In genomic region chr1:190526634-190527033, GRCm38 (mm10) we compare ENCODE assay signal across 20 mouse cellular contexts.
DNase-seq lines count a peak whose midpoint lies in the region; ATAC-seq lines count a peak whose summit lies in the region.
"Had no signal": no experiment of that assay in that cellular context is flagged by ENCODE, and none has a peak within 500 bp of the region (broad histone marks: within the 10 kb centered on the region; RNA-seq: fewer than 3 reads in every experiment).

No protein-coding gene starts in this region.

- H3K4me1 ChIP-seq in heart, embryonic 12.5 days (replicated peaks), result peaks cover 21% of the 10 kb centered on the region
- peaks cover 6% of the 10 kb centered on the region; the same call in 1 of the 2 replicates for H3K4me1 ChIP-seq in midbrain, embryonic 10.5 days
- H3K4me1 ChIP-seq in midbrain, embryonic 16.5 days (ENCODE audit: control insufficient read depth, insufficient read depth, low read length), result 0 out of 2 replicates have a peak, but pooled peaks cover 2% of the 10 kb centered on the region
- peaks cover 12% of the 10 kb centered on the region; the same call in 1 of the 2 replicates for H3K4me1 ChIP-seq in intestine, embryonic 16.5 days (ENCODE audit: control insufficient read depth, insufficient read depth, low read length)
- peaks cover 16% of the 10 kb centered on the region for H3K4me1 ChIP-seq in stomach, embryonic 16.5 days (ENCODE audit: control insufficient read depth, insufficient read depth, low read length)
- H3K4me1 ChIP-seq: forebrain, embryonic 13.5 days; hindbrain, embryonic 15.5 days had no signal

- peaks cover 9% of the 10 kb centered on the region; the same call in 1 of the 2 replicates for H3K27me3 ChIP-seq in heart, embryonic 12.5 days (replicated peaks)
- peaks cover 31% of the 10 kb centered on the region for H3K27me3 ChIP-seq in midbrain, embryonic 10.5 days (ENCODE audit: low read depth, poor library complexity, severe bottlenecking)
- H3K27me3 ChIP-seq in midbrain, embryonic 16.5 days (ENCODE audit: control insufficient read depth, insufficient read depth, low read depth, low read length), result no peaks in the 10 kb centered on the region
- no peaks in the 10 kb centered on the region for H3K27me3 ChIP-seq in intestine, embryonic 16.5 days (replicated peaks; ENCODE audit: control insufficient read depth, insufficient read depth, low read length)
- 0 out of 2 replicates have a peak, but pooled peaks cover 4% of the 10 kb centered on the region for H3K27me3 ChIP-seq in stomach, embryonic 16.5 days (ENCODE audit: control insufficient read depth, insufficient read depth, low read length)
- H3K27me3 ChIP-seq: hindbrain, embryonic 15.5 days had no signal

- H3K36me3 ChIP-seq in heart, embryonic 12.5 days, result no peaks in the 10 kb centered on the region
- no peaks in the 10 kb centered on the region for H3K36me3 ChIP-seq in midbrain, embryonic 10.5 days
- H3K36me3 ChIP-seq in midbrain, embryonic 16.5 days (ENCODE audit: control insufficient read depth, insufficient read depth, low read length), result no peaks in the 10 kb centered on the region
- H3K36me3 ChIP-seq in intestine, embryonic 16.5 days (ENCODE audit: control insufficient read depth, insufficient read depth, low read length), result no peaks in the 10 kb centered on the region
- H3K36me3 ChIP-seq in stomach, embryonic 16.5 days (ENCODE audit: control insufficient read depth, insufficient read depth, low read length), result no peaks in the 10 kb centered on the region
- H3K36me3 ChIP-seq: forebrain, embryonic 10.5 days; G1E; hindbrain, embryonic 12.5 days; hindbrain, embryonic 15.5 days had no signal

- no peaks in the 10 kb centered on the region; the same call in 1 of the 2 replicates for H3K9me3 ChIP-seq in heart, embryonic 12.5 days (replicated peaks)
- H3K9me3 ChIP-seq in midbrain, embryonic 10.5 days (replicated peaks), result no peaks in the 10 kb centered on the region
- no peaks in the 10 kb centered on the region for H3K9me3 ChIP-seq in midbrain, embryonic 16.5 days (replicated peaks; ENCODE audit: control insufficient read depth, low read length, poor library complexity, severe bottlenecking)
- H3K9me3 ChIP-seq in intestine, embryonic 16.5 days (ENCODE audit: control insufficient read depth, low read length), result no peaks in the 10 kb centered on the region
- H3K9me3 ChIP-seq in stomach, embryonic 16.5 days (replicated peaks; ENCODE audit: control insufficient read depth, low read length), result no peaks in the 10 kb centered on the region
- H3K9me3 ChIP-seq: forebrain, embryonic 10.5 days; forebrain, embryonic 13.5 days; hindbrain, embryonic 12.5 days; hindbrain, embryonic 15.5 days had no signal

- H3K4me2 ChIP-seq in heart, embryonic 12.5 days, result no peak overlapping the region
- no peak overlapping the region for H3K4me2 ChIP-seq in midbrain, embryonic 16.5 days (ENCODE audit: low read length)
- no peak overlapping the region for H3K4me2 ChIP-seq in intestine, embryonic 16.5 days (ENCODE audit: low read depth, low read length)
- H3K4me2 ChIP-seq in stomach, embryonic 16.5 days (ENCODE audit: low read depth, low read length), result no peak overlapping the region
- H3K4me2 ChIP-seq: forebrain, embryonic 13.5 days; hindbrain, embryonic 12.5 days; hindbrain, embryonic 15.5 days had no signal

- no peak overlapping the region for H3K9ac ChIP-seq in heart, embryonic 12.5 days
- no peak overlapping the region for H3K9ac ChIP-seq in midbrain, embryonic 16.5 days (ENCODE audit: low read depth, low read length)
- H3K9ac ChIP-seq in intestine, embryonic 16.5 days (ENCODE audit: low read depth, low read length), result no peak overlapping the region
- H3K9ac ChIP-seq in stomach, embryonic 16.5 days (ENCODE audit: low read length), result no peak overlapping the region
- H3K9ac ChIP-seq: forebrain, embryonic 13.5 days; hindbrain, embryonic 12.5 days; hindbrain, embryonic 15.5 days had no signal

- no peak for ATAC-seq in heart, embryonic 12.5 days (ENCODE audit: insufficient number of reproducible peaks, low FRiP score)
- ATAC-seq in midbrain, embryonic 16.5 days, result no peak
- ATAC-seq in intestine, embryonic 16.5 days, result peak; percentile 45; the same call in 1 of the 2 replicates
- ATAC-seq in stomach, embryonic 16.5 days (ENCODE audit: insufficient read depth, low FRiP score), result 0 out of 2 replicates have a peak, but pooled peaks have one; percentile 23
- ATAC-seq: forebrain, embryonic 13.5 days; forebrain, embryonic 16.5 days; Patski had no signal

- H3K27ac ChIP-seq in heart, embryonic 12.5 days (ENCODE audit: poor library complexity, severe bottlenecking), result no peak overlapping the region
- 0 out of 2 replicates have a peak overlapping the region, but pooled peaks have one; percentile 23 for H3K27ac ChIP-seq in midbrain, embryonic 10.5 days (replicated peaks)
- no peak overlapping the region for H3K27ac ChIP-seq in midbrain, embryonic 16.5 days (ENCODE audit: low read length)
- no peak overlapping the region for H3K27ac ChIP-seq in intestine, embryonic 16.5 days (ENCODE audit: low read length)
- H3K27ac ChIP-seq in stomach, embryonic 16.5 days (ENCODE audit: low read length), result no peak overlapping the region
- H3K27ac ChIP-seq: forebrain, embryonic 10.5 days; forebrain, embryonic 13.5 days; hindbrain, embryonic 12.5 days; hindbrain, embryonic 15.5 days had no signal

- DNase-seq in heart, adult 11 months, result peak; percentile 49
- no peak for DNase-seq in midbrain, embryonic 10.5 days (ENCODE audit: low spot score)
- no peak for DNase-seq in frontal cortex, postnatal 25 days (ENCODE audit: low spot score in 2 of 2)
- no peak for DNase-seq in layer of hippocampus, adult 18-20 months (ENCODE audit: low spot score in 2 of 2)
- DNase-seq: adrenal gland, postnatal 10 days; adrenal gland, postnatal 36 days; cerebellum, adult 18-20 months; cerebellum, adult 9-10 months; gastrocnemius, postnatal 36 days had no signal

- 18% methylated on average over 7 of the region's 7 CpGs for WGBS in heart, embryonic 12.5 days
- 23% methylated on average over 7 of the region's 7 CpGs for WGBS in midbrain, embryonic 10.5 days
- 34% methylated on average over 7 of the region's 7 CpGs for WGBS in midbrain, embryonic 16.5 days
- 20% methylated on average over 7 of the region's 7 CpGs for WGBS in intestine, embryonic 16.5 days
- WGBS in stomach, embryonic 16.5 days, result 18% methylated on average over 7 of the region's 7 CpGs

- no peak overlapping the region for H3K4me3 ChIP-seq in heart, embryonic 12.5 days
- H3K4me3 ChIP-seq in midbrain, embryonic 10.5 days, result no peak overlapping the region
- no peak overlapping the region for H3K4me3 ChIP-seq in midbrain, embryonic 16.5 days (ENCODE audit: low read depth, low read length)
- no peak overlapping the region for H3K4me3 ChIP-seq in intestine, embryonic 16.5 days (ENCODE audit: low read length)
- H3K4me3 ChIP-seq in stomach, embryonic 16.5 days (replicated peaks; ENCODE audit: low read length), result no peak overlapping the region
- H3K4me3 ChIP-seq: forebrain, embryonic 10.5 days; forebrain, embryonic 13.5 days; hindbrain, embryonic 12.5 days; hindbrain, embryonic 15.5 days had no signal

Comparison
In these comparisons a context has a peak if more than half of its experiments do, and no peak if none do; other contexts are left out.
1. ATAC-seq: peak in intestine, embryonic 16.5 days (single experiment) and stomach, embryonic 16.5 days (single experiment); none in heart, embryonic 12.5 days (single experiment) and midbrain, embryonic 16.5 days (single experiment).